Mouse (Mus musculus) kidney, embryonic 16.5 days (tissue): ENCODE data around the gene Tom1l1. TPM values are rescaled to one million over a fixed set of nuclear protein-coding genes. Genes with fewer than 3 reads are reported as not detected.

Experiments
- ATAC-seq: fragments of 200-750 bp; cut with Nextera tagmentation; 2 replicates; pipeline ENCODE4 v1.8.0; 2017; ENCODE audit warnings: moderate TSS enrichment; ENCODE audit not compliant: low FRiP score, low TSS enrichment
- H3K27ac ChIP-seq: fragments of 300-500 bp; sonication (generic); 2 replicates; pipeline ENCODE4 v1.5.1; 2014; ENCODE audit warnings: low read length
- H3K27me3 ChIP-seq: fragments of 300-500 bp; sonication (generic); 2 replicates; pipeline ENCODE4 v1.6.1; 2014; ENCODE audit warnings: low read length, control low read depth, mixed read lengths; ENCODE audit not compliant: insufficient read depth
- H3K36me3 ChIP-seq: fragments of 300-500 bp; sonication (generic); 2 replicates; pipeline ENCODE4 v1.6.1; 2014; ENCODE audit warnings: low read length, control low read depth, mixed read lengths; ENCODE audit not compliant: insufficient read depth
- H3K4me1 ChIP-seq: fragments of 300-500 bp; sonication (generic); 2 replicates; pipeline ENCODE4 v1.6.1; 2014; ENCODE audit warnings: low read length, control low read depth, mixed read lengths; ENCODE audit not compliant: insufficient read depth
- H3K4me2 ChIP-seq: fragments of 300-500 bp; sonication (generic); replicated peaks from 2 replicates; pipeline ENCODE4 v1.6.1; 2014; ENCODE audit warnings: low read depth, low read length
- H3K4me3 ChIP-seq: fragments of 300-500 bp; sonication (generic); 2 replicates; pipeline ENCODE4 v1.5.1; 2014; ENCODE audit warnings: mild to moderate bottlenecking, low read length
- H3K9ac ChIP-seq: fragments of 300-500 bp; sonication (generic); replicated peaks from 2 replicates; pipeline ENCODE4 v1.6.1; 2014; ENCODE audit warnings: low read length
- H3K9me3 ChIP-seq: fragments of 300-500 bp; sonication (generic); 2 replicates; pipeline ENCODE4 v1.6.1; 2016; ENCODE audit warnings: low read length, control low read depth
- WGBS: fragments of 180-500 bp; shearing (Covaris S2); extraction: QIAGEN DNeasy Blood & Tissue Kit; methylation state at CpG from one replicate; pipeline ENCODE4 v1.1.7; 2014; 5-methylcytosine and 5-hydroxymethylcytosine counted together
- polyA plus RNA-seq: library from polyadenylated mRNA; unstranded; fragments of >200 nt; fragmentation: Nextera tagmentation; extraction: Ambion mirVana; gene quantifications from 2 replicates; pipeline ENCODE4 v1.2.1, GENCODE M21; 2015

The Tom1l1 gene
- polyA plus RNA-seq, 1 experiment from 2014 or later = 33.9 TPM

- peaks cover 15% of the 10 kb centered on the region for H3K36me3 ChIP-seq
- H3K27ac ChIP-seq = no peak overlapping the region
- H3K4me1 ChIP-seq = peaks cover 23% of the 10 kb centered on the region
- WGBS = 65% methylated on average over 4 of the region's 4 CpGs
- no peak overlapping the region for H3K9ac ChIP-seq
- H3K4me3 ChIP-seq = no peak overlapping the region
- no peaks in the 10 kb centered on the region for H3K9me3 ChIP-seq
- no peak overlapping the region for H3K4me2 ChIP-seq
- no peak for ATAC-seq
- no peaks in the 10 kb centered on the region for H3K27me3 ChIP-seq
Observed at GRCm38 (mm10) chr11:90660662-90661061, 27.5 kb downstream of the Tom1l1 start.

GRCm38 (mm10) chr11:90657527-90657926, 30.6 kb downstream of the Tom1l1 start:
- Histone ChIP-seq H3K4me2 (no peak overlapping the region), H3K9ac (no peak overlapping the region), H3K36me3 (peaks cover 23% of the 10 kb centered on the region), H3K9me3 (no peaks in the 10 kb centered on the region), H3K4me1 (no peaks in the 10 kb centered on the region), H3K27me3 (no peaks in the 10 kb centered on the region), H3K4me3 (no peak overlapping the region), H3K27ac (no peak overlapping the region)
- 89% methylated on average over 12 of the region's 12 CpGs for WGBS
- no peak for ATAC-seq

- peaks cover 32% of the 10 kb centered on the region for H3K36me3 ChIP-seq
- no peak overlapping the region for H3K4me3 ChIP-seq
- H3K9me3 ChIP-seq = no peaks in the 10 kb centered on the region
- H3K4me1 ChIP-seq = no peaks in the 10 kb centered on the region
- ATAC-seq = no peak
- 87% methylated on average over 4 of the region's 4 CpGs for WGBS
- H3K27me3 ChIP-seq = no peaks in the 10 kb centered on the region
- H3K27ac ChIP-seq = no peak overlapping the region
- H3K4me2 ChIP-seq = no peak overlapping the region
- no peak overlapping the region for H3K9ac ChIP-seq
Observed at GRCm38 (mm10) chr11:90652603-90653002, 35.6 kb downstream of the Tom1l1 start.

GRCm38 (mm10) chr11:90650231-90650885, 37.8 kb downstream of the Tom1l1 start:
- H3K9ac ChIP-seq = no peak overlapping the region
- no peak for ATAC-seq
- no peaks in the 10 kb centered on the region for H3K9me3 ChIP-seq
- H3K27me3 ChIP-seq = no peaks in the 10 kb centered on the region
- no peaks in the 10 kb centered on the region for H3K4me1 ChIP-seq
- WGBS = 80% methylated on average over 9 of the region's 9 CpGs
- H3K4me2 ChIP-seq = no peak overlapping the region
- H3K27ac ChIP-seq = no peak overlapping the region
- H3K4me3 ChIP-seq = no peak overlapping the region
- H3K36me3 ChIP-seq = peaks cover 30% of the 10 kb centered on the region

GRCm38 (mm10) chr11:90649777-90650176, 38.4 kb downstream of the Tom1l1 start:
- WGBS = 81% methylated on average over 6 of the region's 6 CpGs
- H3K4me3 ChIP-seq = no peak overlapping the region
- H3K4me2 ChIP-seq = no peak overlapping the region
- H3K27ac ChIP-seq = no peak overlapping the region
- peaks cover 34% of the 10 kb centered on the region for H3K36me3 ChIP-seq
- no peak overlapping the region for H3K9ac ChIP-seq
- H3K4me1 ChIP-seq = no peaks in the 10 kb centered on the region
- ATAC-seq = no peak
- H3K9me3 ChIP-seq = no peaks in the 10 kb centered on the region
- no peaks in the 10 kb centered on the region for H3K27me3 ChIP-seq

- H3K4me3 ChIP-seq = peak overlapping the region; percentile 95
- no peaks in the 10 kb centered on the region for H3K9me3 ChIP-seq
- peak overlapping the region; percentile 74 for H3K4me2 ChIP-seq
- peak overlapping the region; percentile 96 for H3K27ac ChIP-seq
- no peaks in the 10 kb centered on the region for H3K27me3 ChIP-seq
- peaks cover 14% of the 10 kb centered on the region for H3K4me1 ChIP-seq
- WGBS = under 1% methylated on average over 52 of the region's 54 CpGs
- 0 out of 2 replicates have a peak, but pooled peaks cover 8% of the 10 kb centered on the region for H3K36me3 ChIP-seq
- peak; percentile 25; the same call in 1 of the 2 replicates for ATAC-seq
- H3K9ac ChIP-seq = peak overlapping the region; percentile 96
Observed at GRCm38 (mm10) chr11:90638312-90638830, 49.8 kb downstream of the Tom1l1 start.

GRCm38 (mm10) chr11:90637440-90638311, 50.5 kb downstream of the Tom1l1 start, which contains the start of the genes Stxbp4 and Cox11:
TSS of gene Stxbp4 (minus strand) at chr11:90638084.
TSS of gene Cox11 (plus strand) at chr11:90638173.
- under 1% methylated on average over 46 of the region's 48 CpGs for WGBS
- peak; percentile 96 for ATAC-seq
- peak within 1 kb of the TSS; percentile 96 for H3K27ac ChIP-seq
- no peaks in the 10 kb centered on the region for H3K27me3 ChIP-seq
- peak within 1 kb of the TSS; percentile 74 for H3K4me2 ChIP-seq
- peaks cover 14% of the 10 kb centered on the region for H3K4me1 ChIP-seq
- H3K9ac ChIP-seq = peak within 1 kb of the TSS; percentile 96
- peak within 1 kb of the TSS; percentile 95 for H3K4me3 ChIP-seq
- H3K36me3 ChIP-seq = 0 out of 2 replicates have a peak, but pooled peaks cover 8% of the 10 kb centered on the region
- H3K9me3 ChIP-seq = no peaks in the 10 kb centered on the region

- no peaks in the 10 kb centered on the region for H3K9me3 ChIP-seq
- H3K27ac ChIP-seq = no peak overlapping the region
- no peaks in the 10 kb centered on the region for H3K27me3 ChIP-seq
- WGBS = 90% methylated on average over 3 of the region's 3 CpGs
- ATAC-seq = no peak
- no peak overlapping the region for H3K9ac ChIP-seq
- peaks cover 13% of the 10 kb centered on the region for H3K4me1 ChIP-seq
- H3K4me3 ChIP-seq = no peak overlapping the region
- H3K36me3 ChIP-seq = 0 out of 2 replicates have a peak, but pooled peaks cover 2% of the 10 kb centered on the region
- H3K4me2 ChIP-seq = no peak overlapping the region
Observed at GRCm38 (mm10) chr11:90634661-90635060, 53.5 kb downstream of the Tom1l1 start.

GRCm38 (mm10) chr11:90632480-90632879, 55.7 kb downstream of the Tom1l1 start:
- Histone ChIP-seq H3K4me1 (peaks cover 11% of the 10 kb centered on the region), H3K27me3 (no peaks in the 10 kb centered on the region), H3K27ac (no peak overlapping the region), H3K9me3 (no peaks in the 10 kb centered on the region), H3K4me3 (no peak overlapping the region), H3K9ac (no peak overlapping the region), H3K4me2 (no peak overlapping the region), H3K36me3 (0 out of 2 replicates have a peak, but pooled peaks cover 2% of the 10 kb centered on the region)
- no peak for ATAC-seq
- 75% methylated on average over 2 of the region's 2 CpGs for WGBS
